Mouse (Mus musculus) testis, postnatal 10 days (tissue): Measurements from ENCODE around the gene Exo1.

ENCODE experiments used
- DNase-seq: peaks from one replicate; pipeline ENCODE4 v3.0.0; 2021; ENCODE audit warnings: low spot score

The Exo1 gene

GRCm38 (mm10) chr1:175950851-175951250 is 70.5 kb downstream of the Exo1 start:
- DNase-seq, result no peak

DNA sequence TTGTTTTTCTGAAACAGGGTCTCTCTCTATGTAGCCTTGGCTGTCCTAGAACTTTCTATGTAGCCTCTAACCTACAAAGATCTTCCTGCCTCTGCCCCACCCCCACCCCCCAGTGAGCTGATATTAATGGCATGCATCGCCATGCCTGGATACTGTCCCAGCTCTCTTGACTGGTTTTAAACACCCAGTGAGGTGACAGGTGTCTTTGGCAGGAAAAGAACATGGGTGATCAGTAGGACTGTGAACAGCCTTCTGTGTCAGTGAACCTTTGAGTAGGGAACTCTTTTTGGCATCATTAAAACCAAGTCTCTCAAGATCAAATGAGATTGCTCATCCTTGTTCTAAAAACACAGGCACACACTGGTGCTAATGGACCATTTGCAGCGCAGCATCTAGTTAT is 81.4 kb downstream of the Exo1 start:
- DNase-seq, result no peak
